Mouse (Mus musculus): ENCODE results near the gene Arl4d. TPM values are rescaled to one million over a fixed set of nuclear protein-coding genes. Genes with fewer than 3 reads are reported as not detected.
A peak's percentile ranks its signal among the peaks of the same experiment; 100 is the strongest.
"Not testable (repeated sequence)": the region's sequence is repeated elsewhere in the genome, so short reads cannot be mapped to it uniquely, and the experiment has no call there.

Gene Arl4d
- total and polyA plus RNA-seq, 2 experiments = 21.0 to 87.9 TPM

DNA sequence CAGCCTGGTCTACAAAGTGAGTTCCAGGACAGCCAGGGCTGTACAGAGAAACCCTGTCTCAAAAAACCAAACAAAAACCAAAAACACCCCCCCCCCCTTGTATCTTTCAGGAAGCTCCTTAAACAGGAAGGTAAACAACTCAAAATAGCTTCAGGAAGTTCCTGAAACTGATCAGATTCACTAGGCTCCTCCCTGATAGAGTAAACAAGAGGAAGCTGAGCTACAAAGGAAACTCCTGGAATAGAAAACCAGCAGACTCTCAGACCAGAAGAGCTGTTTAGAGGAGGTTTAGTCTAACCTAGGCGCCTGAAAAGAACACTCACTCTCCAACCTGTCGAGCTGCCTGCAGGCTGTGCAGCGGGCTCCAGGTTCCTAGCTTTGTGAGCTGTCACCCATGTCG, 25.6 kb upstream of the Arl4d start:
- DNase-seq (ENCODE audit: extremely low read depth, low read depth, low spot score) = no peak
- H3K36me3 ChIP-seq (ENCODE audit: control insufficient read depth, insufficient read depth, low read length) = peaks cover 3% of the 10 kb centered on the region; the same call in 1 of the 2 replicates
- H3K27me3 ChIP-seq (ENCODE audit: control insufficient read depth, insufficient read depth, low read length) = no peaks in the 10 kb centered on the region
- H3K79me2 ChIP-seq (ENCODE audit: control insufficient read depth, insufficient read depth, low read length) = no peaks in the 10 kb centered on the region
- no peak overlapping the region for H3K4me3 ChIP-seq (ENCODE audit: insufficient read depth, low read depth, low read length)
- peaks cover 4% of the 10 kb centered on the region; the same call in 1 of the 2 replicates for H3K4me1 ChIP-seq (ENCODE audit: control insufficient read depth, insufficient read depth, low read length)
- H3K9ac ChIP-seq (ENCODE audit: low read depth, low read length) = no peak overlapping the region
- TF ChIP-seq POLR2A (IDR thresholded peaks at IDR 0.05; ENCODE audit: extremely low read depth, insufficient read depth, low read length) (no peak), CTCF (IDR thresholded peaks at IDR 0.05; ENCODE audit: low read depth, low read length) (no peak)
- WGBS = 97% methylated on average over 4 of the region's 4 CpGs
- no peak overlapping the region for H3K27ac ChIP-seq (replicated peaks; ENCODE audit: insufficient read depth, low read depth, low read length)

GRCm38 (mm10) chr11:101640857-101641709, 24.3 kb upstream of the Arl4d start:
- peak overlapping the region; percentile 40; the same call in 1 of the 2 replicates for H3K4me3 ChIP-seq (ENCODE audit: insufficient read depth, low read depth, low read length)
- H3K4me1 ChIP-seq (ENCODE audit: control insufficient read depth, insufficient read depth, low read length); H3K36me3 ChIP-seq (ENCODE audit: control insufficient read depth, insufficient read depth, low read length); H3K79me2 ChIP-seq (ENCODE audit: control insufficient read depth, insufficient read depth, low read length); H3K27me3 ChIP-seq (ENCODE audit: control insufficient read depth, insufficient read depth, low read length): not testable (repeated sequence)
- H3K27ac ChIP-seq (replicated peaks; ENCODE audit: insufficient read depth, low read depth, low read length) = peak overlapping the region; percentile 69
- WGBS = 7% methylated on average over 53 of the region's 53 CpGs
- DNase-seq (ENCODE audit: extremely low read depth, low read depth, low spot score) = peak; percentile 65
- peak overlapping the region; percentile 76 for H3K9ac ChIP-seq (ENCODE audit: low read depth, low read length)
- TF ChIP-seq POLR2A (IDR thresholded peaks at IDR 0.05; ENCODE audit: extremely low read depth, insufficient read depth, low read length) = peak; percentile 53; the same call in 1 of the 2 replicates

GRCm38 (mm10) chr11:101641710-101642642, 23.4 kb upstream of the Arl4d start:
- H3K9ac ChIP-seq (ENCODE audit: low read depth, low read length); H3K4me3 ChIP-seq (ENCODE audit: insufficient read depth, low read depth, low read length); H3K4me1 ChIP-seq (ENCODE audit: control insufficient read depth, insufficient read depth, low read length); H3K36me3 ChIP-seq (ENCODE audit: control insufficient read depth, insufficient read depth, low read length); H3K27me3 ChIP-seq (ENCODE audit: control insufficient read depth, insufficient read depth, low read length); H3K79me2 ChIP-seq (ENCODE audit: control insufficient read depth, insufficient read depth, low read length): not testable (repeated sequence)
- H3K27ac ChIP-seq (replicated peaks; ENCODE audit: insufficient read depth, low read depth, low read length) = peak overlapping the region; percentile 69
- peak; percentile 89 for DNase-seq (ENCODE audit: extremely low read depth, low read depth, low spot score)
- 2% methylated on average over 14 of the region's 26 CpGs for WGBS
- TF ChIP-seq POLR2A (IDR thresholded peaks at IDR 0.05; ENCODE audit: extremely low read depth, insufficient read depth, low read length) = peak; percentile 24; the same call in 1 of the 2 replicates

DNA sequence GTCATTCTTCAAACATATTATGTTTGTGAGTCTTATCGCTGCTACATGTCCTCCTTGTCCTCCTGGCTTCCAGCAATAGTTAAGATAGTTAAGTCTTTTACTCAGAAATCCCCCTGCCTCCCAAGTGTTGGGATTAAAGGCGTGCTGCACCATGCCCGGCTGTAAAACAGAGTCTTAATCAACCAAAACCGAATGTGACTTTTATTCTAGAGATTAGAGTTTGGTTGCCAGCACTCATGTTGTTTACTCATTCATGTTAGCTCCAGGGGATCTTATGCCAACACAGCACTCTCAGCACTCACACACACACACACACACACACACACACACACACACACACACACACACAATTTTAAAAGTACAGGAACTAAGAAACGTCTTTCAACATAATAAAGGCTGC, 22.4 kb upstream of the Arl4d start:
- H3K9ac ChIP-seq (ENCODE audit: low read depth, low read length) = no peak overlapping the region
- no peak overlapping the region for H3K27ac ChIP-seq (replicated peaks; ENCODE audit: insufficient read depth, low read depth, low read length)
- no peaks in the 10 kb centered on the region for H3K27me3 ChIP-seq (ENCODE audit: control insufficient read depth, insufficient read depth, low read length)
- H3K79me2 ChIP-seq (ENCODE audit: control insufficient read depth, insufficient read depth, low read length) = no peaks in the 10 kb centered on the region
- H3K4me1 ChIP-seq (ENCODE audit: control insufficient read depth, insufficient read depth, low read length) = peaks cover 4% of the 10 kb centered on the region; the same call in 1 of the 2 replicates
- H3K36me3 ChIP-seq (ENCODE audit: control insufficient read depth, insufficient read depth, low read length) = no peaks in the 10 kb centered on the region
- TF ChIP-seq POLR2A (IDR thresholded peaks at IDR 0.05; ENCODE audit: extremely low read depth, insufficient read depth, low read length) = no peak
- DNase-seq (ENCODE audit: extremely low read depth, low read depth, low spot score) = peak; percentile 47
- 28% methylated on average over 5 of the region's 5 CpGs for WGBS
- H3K4me3 ChIP-seq (ENCODE audit: insufficient read depth, low read depth, low read length) = no peak overlapping the region

- TF ChIP-seq POLR2A (IDR thresholded peaks at IDR 0.05; ENCODE audit: extremely low read depth, insufficient read depth, low read length) (no peak), CTCF (IDR thresholded peaks at IDR 0.05; ENCODE audit: low read depth, low read length) (no peak)
- H3K27me3 ChIP-seq (ENCODE audit: control insufficient read depth, insufficient read depth, low read length) = no peaks in the 10 kb centered on the region
- no peaks in the 10 kb centered on the region for H3K36me3 ChIP-seq (ENCODE audit: control insufficient read depth, insufficient read depth, low read length)
- H3K9ac ChIP-seq (ENCODE audit: low read depth, low read length) = no peak overlapping the region
- DNase-seq (ENCODE audit: extremely low read depth, low read depth, low spot score) = no peak
- 43% methylated on average over 3 of the region's 3 CpGs for WGBS
- no peak overlapping the region for H3K4me3 ChIP-seq (ENCODE audit: insufficient read depth, low read depth, low read length)
- peaks cover 4% of the 10 kb centered on the region; the same call in 1 of the 2 replicates for H3K4me1 ChIP-seq (ENCODE audit: control insufficient read depth, insufficient read depth, low read length)
- H3K79me2 ChIP-seq (ENCODE audit: control insufficient read depth, insufficient read depth, low read length) = no peaks in the 10 kb centered on the region
- no peak overlapping the region for H3K27ac ChIP-seq (replicated peaks; ENCODE audit: insufficient read depth, low read depth, low read length)
These were observed 20.8 kb upstream of the Arl4d start for GRCm38 (mm10) chr11:101644591-101644990.

DNA sequence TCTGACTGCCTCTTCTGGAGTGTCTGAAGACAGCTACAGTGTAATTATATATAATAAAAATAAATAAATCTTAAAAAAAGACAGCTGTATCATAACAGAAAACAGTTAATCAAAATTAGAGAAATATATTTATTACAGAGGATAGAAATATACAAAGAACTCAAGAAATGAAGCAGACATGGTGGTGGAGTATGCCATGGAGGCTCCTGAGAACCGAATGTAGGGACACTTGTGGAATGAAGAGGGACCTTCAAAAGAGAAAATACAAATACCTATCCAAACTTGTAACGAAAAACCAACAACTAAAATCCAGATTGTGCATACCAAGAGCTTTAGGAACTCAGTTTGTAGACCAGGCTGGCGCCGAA, 20.3 kb upstream of the Arl4d start:
- WGBS = 2% methylated on average over 4 of the region's 4 CpGs
- H3K4me3 ChIP-seq (ENCODE audit: insufficient read depth, low read depth, low read length); DNase-seq (ENCODE audit: extremely low read depth, low read depth, low spot score); H3K36me3 ChIP-seq (ENCODE audit: control insufficient read depth, insufficient read depth, low read length); H3K79me2 ChIP-seq (ENCODE audit: control insufficient read depth, insufficient read depth, low read length); H3K4me1 ChIP-seq (ENCODE audit: control insufficient read depth, insufficient read depth, low read length); H3K9ac ChIP-seq (ENCODE audit: low read depth, low read length); H3K27ac ChIP-seq (replicated peaks; ENCODE audit: insufficient read depth, low read depth, low read length); H3K27me3 ChIP-seq (ENCODE audit: control insufficient read depth, insufficient read depth, low read length): not testable (repeated sequence)

All from liver, adult 2 months (tissue).